Mouse (Mus musculus): ENCODE measurements at regions not wholly inside any gene's neighbourhood (a gene's known extent, or its start where the extent isn't known, plus 50 kb on each side); places are given as distances from the start of the nearest gene placed in this dataset.

- no peak for DNase-seq (ENCODE audit: low spot score in 2 of 2)
Observed at GRCm38 (mm10) chr8:127811338-127811737, 547.1 kb upstream of the Nrp1 start.

GRCm38 (mm10) chr8:127814785-127815523 is 543.5 kb upstream of the Nrp1 start:
- no peak for DNase-seq (ENCODE audit: low spot score in 2 of 2)

- no peak for DNase-seq (ENCODE audit: low spot score in 2 of 2)
Observed at GRCm38 (mm10) chr8:127820741-127821170, 537.6 kb upstream of the Nrp1 start.

GRCm38 (mm10) chr8:127821646-127822045 is 536.8 kb upstream of the Nrp1 start:
- no peak for DNase-seq (ENCODE audit: low spot score in 2 of 2)

- DNase-seq (ENCODE audit: low spot score in 2 of 2): no peak
Observed at GRCm38 (mm10) chr8:127825041-127825440, 533.4 kb upstream of the Nrp1 start.

GRCm38 (mm10) chr8:127827826-127828225 is 530.6 kb upstream of the Nrp1 start:
- no peak for DNase-seq (ENCODE audit: low spot score in 2 of 2)

- no peak for DNase-seq (ENCODE audit: low spot score in 2 of 2)
Observed at GRCm38 (mm10) chr8:127829659-127830058, 528.7 kb upstream of the Nrp1 start.

- DNase-seq (ENCODE audit: low spot score in 2 of 2): no peak
Observed at GRCm38 (mm10) chr8:127834006-127834405, 524.4 kb upstream of the Nrp1 start.

GRCm38 (mm10) chr8:127836410-127837206 is 521.8 kb upstream of the Nrp1 start:
- DNase-seq (ENCODE audit: low spot score in 2 of 2): no peak

- DNase-seq (ENCODE audit: low spot score in 2 of 2): no peak
Observed at GRCm38 (mm10) chr8:127838311-127838710, 520.1 kb upstream of the Nrp1 start.

- DNase-seq (ENCODE audit: low spot score in 2 of 2): no peak
Observed at GRCm38 (mm10) chr8:127847332-127848018, 510.9 kb upstream of the Nrp1 start.

- no peak for DNase-seq (ENCODE audit: low spot score in 2 of 2)
Observed at GRCm38 (mm10) chr8:127849926-127850325, 508.5 kb upstream of the Nrp1 start.

GRCm38 (mm10) chr8:127855653-127856300 is 502.6 kb upstream of the Nrp1 start:
- DNase-seq (ENCODE audit: low spot score in 2 of 2): peak in 1 of 2 experiments; percentile 13

- DNase-seq (ENCODE audit: low spot score in 2 of 2): no peak
Observed at GRCm38 (mm10) chr8:127856351-127857135, 501.9 kb upstream of the Nrp1 start.

- no peak for DNase-seq (ENCODE audit: low spot score in 2 of 2)
Observed at GRCm38 (mm10) chr8:127859036-127859435, 499.4 kb upstream of the Nrp1 start.

GRCm38 (mm10) chr8:127860376-127860775 is 498.0 kb upstream of the Nrp1 start:
- DNase-seq (ENCODE audit: low spot score in 2 of 2): no peak

- DNase-seq (ENCODE audit: low spot score in 2 of 2): no peak
Observed at GRCm38 (mm10) chr8:127860891-127861290, 497.5 kb upstream of the Nrp1 start.

GRCm38 (mm10) chr8:127884641-127885040 is 473.8 kb upstream of the Nrp1 start:
- DNase-seq (ENCODE audit: low spot score in 2 of 2): no peak

GRCm38 (mm10) chr8:127885211-127885610 is 473.2 kb upstream of the Nrp1 start:
- no peak for DNase-seq (ENCODE audit: low spot score in 2 of 2)

GRCm38 (mm10) chr8:127885831-127886230 is 472.6 kb upstream of the Nrp1 start:
- DNase-seq (ENCODE audit: low spot score in 2 of 2): no peak

GRCm38 (mm10) chr8:127890729-127891128 is 467.7 kb upstream of the Nrp1 start:
- no peak for DNase-seq (ENCODE audit: low spot score in 2 of 2)
